Mouse (Mus musculus): Measurements from ENCODE around the gene Maml2.

DNA sequence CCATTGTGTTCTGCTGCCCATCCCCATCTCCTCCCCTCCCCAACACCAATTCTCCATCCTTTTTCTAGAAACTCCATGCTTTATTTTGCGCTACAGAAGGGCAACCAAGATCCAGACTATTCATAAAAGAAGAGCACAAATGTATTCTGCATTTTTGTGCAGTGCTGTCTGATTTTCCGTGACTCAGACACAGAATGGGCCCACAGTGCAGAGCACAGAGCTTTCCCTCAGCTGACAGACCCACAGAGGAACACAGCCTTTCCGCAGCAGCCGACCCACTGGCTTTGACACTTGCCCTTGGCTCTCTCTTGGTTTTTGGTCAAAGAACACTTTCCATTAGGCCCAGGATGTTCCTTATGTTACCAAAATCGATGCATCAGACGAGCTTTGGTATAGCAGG is 302.0 kb downstream of the Maml2 start:
- TF ChIP-seq CTCF (IDR thresholded peaks at IDR 0.05; ENCODE audit: borderline replicate concordance, insufficient read depth, low read depth, low read length) (no peak), POLR2A (IDR thresholded peaks at IDR 0.05; ENCODE audit: borderline replicate concordance, insufficient read depth, low read length) (no peak)
